Mouse (Mus musculus): ENCODE measurements at regions not wholly inside any gene's neighbourhood (a gene's known extent, or its start where the extent isn't known, plus 50 kb on each side); places are given as distances from the start of the nearest gene placed in this dataset.

DNA sequence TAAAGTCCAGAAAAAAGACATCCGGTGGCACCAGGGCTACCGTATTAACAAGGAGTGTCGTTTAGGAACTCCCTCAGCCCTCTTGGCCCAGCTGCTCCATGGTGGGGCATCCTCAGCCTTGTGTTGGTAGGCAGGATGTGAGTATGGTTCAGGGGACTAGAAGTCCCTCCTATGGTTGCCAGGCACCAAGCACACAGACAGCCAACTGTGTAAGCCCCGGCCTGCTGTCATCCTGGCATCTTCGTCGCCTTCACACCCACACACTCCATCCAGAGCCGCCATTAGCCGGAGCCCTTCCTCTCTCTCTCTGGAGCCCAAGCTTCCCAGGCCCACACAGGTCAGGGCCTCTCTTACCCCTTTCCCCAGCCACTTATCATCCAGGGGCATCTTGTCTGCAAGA is 158.9 kb upstream of the Topaz1 start:
- TF ChIP-seq CTCF (IDR thresholded peaks at IDR 0.05; ENCODE audit: borderline replicate concordance, extremely low read depth, insufficient read depth, insufficient read length) = no peak
- TF ChIP-seq POLR2A (IDR thresholded peaks at IDR 0.05; ENCODE audit: borderline replicate concordance, extremely low read depth, insufficient read depth, insufficient read length, poor library complexity, severe bottlenecking) = no peak
